Mouse (Mus musculus) heart, postnatal 14 days (tissue): ENCODE results near the gene Baiap2l2. TPM values are rescaled to one million over a fixed set of nuclear protein-coding genes. Genes with fewer than 3 reads are reported as not detected.

ENCODE experiments used
- DNase-seq, 2 experiments: peaks; one replicate each; pipeline ENCODE4 v3.0.0; 2021 to 2022
- intact Hi-C: fragments of 180-260 bp; cut with DNase I; formaldehyde crosslinking; loops from one replicate; pipeline ENCODE4 v1.15.1; 2025
- long read RNA-seq, 2 experiments: library from polyadenylated mRNA; stranded (forward); transcript quantifications; one replicate each; pipeline ENCODE4 v2.0.0; 2021
- total RNA-seq, 2 experiments: library from RNA; stranded (reverse); gene quantifications; 2 replicates each; pipeline ENCODE4 v1.2.3; 2021

Baiap2l2 gene
- total RNA-seq = under 1 TPM; 0.45 to 0.49 TPM
- long read RNA-seq, experiment 1 = 0 reads
- long read RNA-seq, experiment 2 = 0 reads

DNA sequence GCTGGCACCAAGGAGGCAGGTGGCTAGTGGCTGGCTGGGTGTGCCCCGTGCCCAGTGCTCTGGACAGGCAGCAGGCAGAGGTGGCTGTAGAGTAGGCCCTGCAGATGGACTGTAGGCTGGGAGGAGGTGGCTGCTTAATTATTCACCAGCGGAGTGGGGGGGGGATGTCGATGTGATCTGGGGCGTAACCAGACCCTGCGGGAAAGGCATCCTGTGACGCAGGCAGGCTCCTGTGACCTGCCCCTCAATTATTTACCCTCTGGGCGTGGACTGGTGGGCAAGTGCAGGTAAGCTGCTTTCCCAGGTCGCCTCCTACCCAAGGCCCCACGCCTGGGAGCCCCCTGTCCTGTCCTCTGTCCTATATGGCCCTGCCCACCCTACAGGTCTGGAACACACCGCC lies at the start of gene Baiap2l2:
Gene Baiap2l2, minus strand, starts transcription at position 139 of the 400 bp plus-strand sequence.
- no peak for DNase-seq
- intact Hi-C loops = no loop called here

DNA sequence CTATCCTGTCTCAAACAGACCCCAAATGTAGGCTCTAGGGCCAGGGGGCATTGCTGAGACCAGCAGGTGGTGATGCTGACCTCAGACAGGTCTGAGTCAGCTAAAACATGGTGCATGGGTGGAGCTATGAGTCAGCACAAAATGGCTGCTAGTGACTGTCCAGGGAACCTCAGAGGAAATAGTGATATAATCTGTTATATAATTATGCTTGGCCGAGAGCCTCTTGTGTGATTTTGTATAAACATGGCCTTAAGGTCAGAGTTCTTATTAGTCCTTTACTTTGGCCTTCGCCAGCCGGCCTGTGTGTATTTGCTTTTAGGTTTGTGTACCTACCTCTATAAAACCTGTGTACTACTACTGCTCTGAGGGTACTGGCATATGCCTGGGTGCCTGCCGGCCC lies 48.1 kb upstream of the Baiap2l2 start:
- intact Hi-C loops = no loop called here
- DNase-seq = no peak

DNA sequence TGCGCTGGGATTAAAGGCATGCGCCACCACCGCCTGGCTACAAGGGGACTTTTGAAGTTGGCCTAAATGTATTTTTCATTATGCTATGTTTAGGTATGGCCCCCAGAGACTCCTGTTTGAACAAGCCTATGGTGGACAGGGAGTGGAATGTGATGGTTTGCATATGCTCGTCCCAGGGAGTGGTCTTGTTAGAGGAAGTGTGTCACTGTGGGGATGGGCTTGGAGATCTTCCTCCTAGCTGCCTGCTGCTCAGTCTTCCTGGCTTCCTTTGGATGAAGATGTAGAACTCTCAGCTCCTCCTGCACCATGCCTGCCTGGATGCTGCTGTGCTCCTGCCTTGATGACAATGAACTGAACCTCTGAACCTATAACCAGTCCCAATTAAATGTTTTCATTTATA lies 45.2 kb upstream of the Baiap2l2 start:
- DNase-seq = no peak
- intact Hi-C loops = no loop called here

- no peak for DNase-seq
- intact Hi-C loops = no loop called here
Measured at GRCm38 (mm10) chr15:79329979-79330363, 44.6 kb upstream of the Baiap2l2 start.

DNA sequence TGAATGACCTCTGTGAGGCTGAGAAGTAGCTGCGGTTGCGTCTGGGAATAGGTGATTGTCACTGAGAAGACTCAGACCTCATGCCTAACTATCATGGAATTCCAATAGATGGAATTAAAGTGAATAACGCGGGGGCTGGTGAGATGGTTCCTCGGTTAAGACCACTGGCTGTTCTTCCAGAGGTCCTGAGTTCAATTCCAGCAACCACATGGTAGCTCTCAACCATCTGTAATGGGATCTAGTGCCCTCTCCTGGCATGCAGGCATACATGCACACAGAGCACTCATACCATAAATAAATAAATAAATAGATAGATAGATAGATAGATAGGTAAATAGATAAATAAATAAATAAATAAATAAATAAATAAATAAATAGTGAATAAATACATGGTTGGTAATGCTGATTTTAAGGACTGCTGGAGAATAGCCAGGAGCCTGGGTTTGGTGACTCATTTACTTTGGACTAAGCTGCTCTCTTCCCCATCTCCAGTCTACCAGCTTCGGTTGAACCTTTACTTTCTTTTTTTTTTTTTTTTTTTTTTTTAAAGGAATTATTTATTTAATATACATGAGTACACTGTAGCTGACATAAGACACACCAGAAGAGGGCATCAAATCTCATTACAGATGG lies 44.1 kb upstream of the Baiap2l2 start:
- intact Hi-C loops = no loop called here
- no peak for DNase-seq

DNA sequence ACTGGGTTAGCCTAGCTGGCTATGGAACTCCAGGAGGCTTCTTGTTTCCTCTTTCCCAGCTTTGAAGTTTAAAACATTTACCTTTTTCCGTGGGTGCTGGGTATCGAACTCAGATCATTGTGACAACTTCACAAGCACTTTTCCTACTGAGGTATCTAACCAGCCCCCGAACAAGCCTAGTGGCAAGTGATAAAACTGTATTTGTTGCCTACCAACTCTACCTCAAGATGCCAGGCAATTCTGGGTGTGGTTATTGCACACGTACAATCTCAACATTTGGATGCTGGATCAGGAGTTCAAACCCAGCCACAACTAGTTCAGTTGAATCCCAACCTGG lies 43.6 kb upstream of the Baiap2l2 start:
- intact Hi-C loops = no loop called here
- DNase-seq = no peak

DNA sequence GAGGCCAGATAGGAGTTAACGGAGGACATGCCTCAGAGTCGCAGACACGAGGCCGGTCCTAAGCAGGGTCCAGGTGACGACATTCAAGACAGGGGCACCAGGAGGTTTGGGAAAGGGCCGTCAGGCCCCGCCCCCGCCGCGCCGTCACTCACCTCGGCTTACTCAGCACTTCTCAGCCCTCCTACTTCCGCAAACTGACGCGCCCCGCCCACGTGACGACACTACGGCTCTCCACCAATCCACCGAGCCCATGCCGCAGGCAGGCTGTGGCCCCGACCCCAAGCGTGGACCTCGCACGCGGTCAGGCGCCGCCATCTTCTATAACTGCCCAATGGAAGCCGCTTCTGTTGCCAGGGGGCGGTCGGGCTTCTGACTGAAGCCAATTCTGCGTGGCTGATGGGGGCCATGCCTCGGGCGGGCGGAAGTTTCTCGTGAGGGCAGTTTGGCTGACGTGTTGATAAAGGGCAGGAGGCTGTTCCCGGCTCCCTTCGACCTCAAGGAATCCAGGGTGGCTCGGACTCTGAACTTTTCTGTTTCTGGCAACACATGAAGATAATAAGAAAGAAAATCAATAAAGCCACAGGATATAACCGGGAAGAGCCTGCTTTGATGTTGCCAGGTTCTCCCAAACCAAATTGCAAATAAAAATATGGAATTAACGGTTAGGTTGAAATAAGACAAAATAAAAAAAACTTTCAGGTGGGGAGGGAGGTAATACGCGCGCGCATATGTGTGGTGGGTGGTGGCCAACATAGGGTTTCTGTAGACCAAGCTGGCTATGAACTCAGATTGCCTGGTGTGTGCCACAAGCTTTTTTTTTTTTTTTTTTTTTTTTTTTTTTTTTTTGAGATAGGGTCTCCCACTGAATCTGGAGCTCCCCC lies 43.0 kb upstream of the Baiap2l2 start, which contains the start of gene Pla2g6:
Gene Pla2g6, minus strand, starts transcription at position 333 of the 881 bp plus-strand sequence.
- intact Hi-C loops = no loop called here
- DNase-seq = peak; percentile 97 to 98

DNA sequence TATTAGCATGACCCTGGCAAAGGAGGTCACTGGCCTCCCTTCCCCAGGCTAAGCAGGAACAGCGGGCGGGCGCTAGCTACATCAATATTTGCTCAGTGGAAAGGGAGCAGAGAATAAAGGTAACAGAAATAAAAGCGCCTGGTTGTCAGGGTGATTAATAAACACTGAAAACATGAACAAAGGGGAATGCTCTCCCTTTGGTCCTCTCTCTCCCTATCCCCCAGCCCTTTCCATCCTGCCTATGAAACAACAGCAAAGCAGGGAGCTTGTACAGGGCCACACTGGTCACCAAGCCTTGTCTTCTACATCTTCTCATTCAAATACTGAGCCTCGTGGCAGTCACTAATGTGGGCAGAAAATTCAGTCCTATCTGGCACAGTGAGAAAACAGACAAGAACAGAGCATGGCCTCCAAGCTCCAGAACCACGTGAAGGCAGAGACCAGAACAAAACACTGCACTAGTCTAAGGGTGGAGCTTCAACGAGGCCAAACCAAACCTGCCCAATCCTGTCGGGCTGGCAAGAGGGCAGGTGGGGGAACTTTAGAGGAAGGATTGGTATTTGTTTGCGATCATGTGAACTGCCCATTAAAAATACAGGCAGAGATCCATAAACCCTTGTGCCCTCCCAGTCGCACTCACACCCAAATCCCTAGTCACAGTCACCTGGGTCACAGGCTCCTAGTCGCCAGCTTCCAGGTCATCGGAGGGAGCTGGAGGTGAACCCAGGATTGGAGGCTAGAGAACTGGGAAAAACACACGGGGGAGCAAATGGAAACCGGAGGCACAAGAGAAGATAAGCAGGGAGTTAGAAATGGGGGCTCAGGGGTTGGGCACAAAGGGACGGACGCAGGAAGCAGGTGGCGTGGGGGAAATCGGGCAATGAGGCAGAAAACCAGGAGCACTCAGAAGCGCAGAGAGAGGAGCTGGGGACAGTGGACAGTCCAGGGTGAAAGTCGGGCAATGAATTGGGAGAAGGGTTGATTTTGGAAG lies 41.9 kb upstream of the Baiap2l2 start:
- intact Hi-C loops = no loop called here
- no peak for DNase-seq

DNA sequence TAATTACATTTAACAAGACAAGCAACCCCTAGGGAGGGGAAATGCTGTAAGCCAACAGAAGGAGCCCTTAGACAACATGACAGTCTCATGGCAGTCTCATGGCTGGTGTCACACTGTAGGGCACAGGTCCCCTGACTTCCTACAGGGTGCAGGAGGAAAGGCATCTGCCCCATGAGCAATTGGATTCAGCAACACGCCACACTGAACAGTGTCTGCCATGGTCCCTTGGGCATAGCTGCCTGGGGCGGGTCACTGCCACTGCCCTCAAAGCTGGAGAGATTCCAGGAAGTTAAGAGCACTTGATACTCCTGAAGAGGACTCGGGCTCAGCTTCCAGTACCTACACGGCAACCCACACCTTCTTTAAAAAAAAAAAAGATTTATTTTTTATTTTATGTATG lies 40.9 kb upstream of the Baiap2l2 start:
- intact Hi-C loops = no loop called here
- DNase-seq = no peak

GRCm38 (mm10) chr15:79325742-79326141 lies 40.4 kb upstream of the Baiap2l2 start:
- DNase-seq = no peak
- intact Hi-C loops = no loop called here

DNA sequence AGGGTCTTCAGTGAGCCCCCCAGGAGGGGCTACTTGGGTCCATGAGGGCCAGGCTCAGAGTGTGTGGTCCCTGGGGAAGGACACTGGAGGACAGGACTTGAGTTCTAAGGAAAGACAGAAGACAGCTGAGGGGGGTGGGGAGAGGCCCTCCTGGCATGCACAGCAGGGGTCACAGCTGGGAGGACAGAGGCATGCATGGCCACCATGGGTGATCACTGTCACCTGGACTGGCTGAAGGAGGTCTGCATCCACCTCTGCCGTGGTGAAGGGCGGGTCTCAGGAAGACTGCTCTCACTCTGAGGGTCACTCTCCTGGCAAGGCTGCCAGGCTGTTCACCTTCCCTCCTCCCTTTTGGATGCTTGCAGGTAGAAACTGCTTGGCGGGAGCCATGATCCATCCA lies 39.0 kb upstream of the Baiap2l2 start:
- DNase-seq = no peak
- intact Hi-C loops = no loop called here

- intact Hi-C loops = loop anchor here (2.0 kb wide), 1 partner anchor 25 kb away; no protein-coding TSS in a partner anchor
- DNase-seq = no peak
Measured at GRCm38 (mm10) chr15:79323791-79324155, 38.4 kb upstream of the Baiap2l2 start.

DNA sequence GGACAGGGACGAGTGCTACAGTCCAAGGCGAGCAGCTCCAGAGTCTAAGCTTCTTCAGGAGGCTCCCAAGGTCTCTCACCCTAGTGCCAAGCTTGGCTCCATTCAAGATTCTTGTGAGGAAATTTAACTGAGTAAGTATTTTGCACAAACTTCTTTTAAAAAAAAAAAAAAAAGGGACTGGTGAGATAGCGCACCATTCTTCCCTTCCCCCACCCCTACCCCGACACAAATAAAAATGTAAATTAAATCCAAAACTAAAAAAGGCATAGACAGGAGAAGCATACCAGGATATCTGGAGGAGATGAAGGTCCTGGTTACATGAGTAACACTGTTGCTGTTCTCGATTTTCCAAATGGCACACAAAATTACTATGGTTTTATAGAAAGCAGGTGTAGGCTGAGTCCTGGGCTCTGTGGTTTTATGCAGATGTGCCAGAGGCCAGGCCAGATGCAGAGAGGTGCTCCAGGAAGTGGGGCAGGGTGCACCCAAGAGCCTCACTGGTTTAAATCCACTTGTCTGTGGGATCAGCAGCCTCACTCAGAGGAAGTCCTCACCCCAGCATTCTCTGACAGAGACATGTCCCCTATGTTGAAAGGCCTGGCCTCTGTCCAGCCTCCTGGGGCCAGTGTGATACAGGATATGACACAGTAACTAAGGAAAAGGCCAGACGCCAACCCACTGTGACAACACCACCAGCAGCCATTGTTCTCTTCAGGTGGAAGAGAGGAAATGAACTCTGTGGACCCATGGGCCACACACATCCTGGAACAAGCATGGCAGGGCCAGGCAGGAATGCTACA lies 37.9 kb upstream of the Baiap2l2 start:
- intact Hi-C loops = loop anchor here (2.0 kb wide), 1 partner anchor 26 kb away; no protein-coding TSS in a partner anchor
- peak; percentile 85 for DNase-seq

- intact Hi-C loops = loop anchor here (2.0 kb wide), 1 partner anchor 26 kb away; no protein-coding TSS in a partner anchor
Measured at GRCm38 (mm10) chr15:79322281-79322990, 37.1 kb upstream of the Baiap2l2 start.

GRCm38 (mm10) chr15:79321733-79322190 lies 36.4 kb upstream of the Baiap2l2 start:
- intact Hi-C loops = loop anchor here (2.0 kb wide), 1 partner anchor 27 kb away; no protein-coding TSS in a partner anchor
- DNase-seq = no peak

More at GRCm38 (mm10) chr15:79322281-79322990, 37.1 kb upstream of the Baiap2l2 start:
- DNase-seq = no peak

DNA sequence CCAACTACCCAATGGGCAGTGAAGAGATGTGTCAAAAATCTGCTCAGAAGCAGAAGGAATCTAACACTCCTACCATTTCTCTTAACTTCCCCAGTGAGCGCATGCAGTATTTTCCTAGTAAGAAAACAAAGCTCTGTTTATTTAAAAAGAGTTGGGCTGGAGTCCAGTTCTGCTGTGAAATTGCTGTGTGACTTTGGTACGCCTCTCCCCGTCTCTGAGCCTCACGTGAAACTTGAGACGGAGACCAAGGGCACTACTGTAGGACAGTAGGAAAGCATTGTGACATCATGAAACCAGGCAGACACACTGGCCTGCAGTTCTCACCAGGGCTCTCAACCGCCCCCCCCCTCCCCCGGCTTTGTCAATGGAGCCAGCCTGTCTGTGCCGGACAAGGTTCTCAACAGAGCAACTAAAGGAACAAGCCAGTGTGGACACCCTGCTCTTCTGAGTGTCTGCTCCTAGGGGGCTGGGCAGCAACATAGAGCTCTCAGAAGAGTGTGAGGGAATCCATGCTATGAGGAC lies 28.6 kb upstream of the Baiap2l2 start:
- intact Hi-C loops = no loop called here
- no peak for DNase-seq

- intact Hi-C loops = no loop called here
- DNase-seq = no peak
Measured at GRCm38 (mm10) chr15:79307861-79308260, 22.5 kb upstream of the Baiap2l2 start.

- intact Hi-C loops = no loop called here
- peak in 1 of 2 experiments; percentile 26 for DNase-seq
Measured at GRCm38 (mm10) chr15:79306043-79306637, 20.8 kb upstream of the Baiap2l2 start.
